Mouse (Mus musculus): ENCODE data around the gene Gm3625. TPM values are rescaled to one million over a fixed set of nuclear protein-coding genes. Genes with fewer than 3 reads are reported as not detected.
"Not testable (repeated sequence)": the region's sequence is repeated elsewhere in the genome, so short reads cannot be mapped to it uniquely, and the experiment has no call there.

The Gm3625 gene
- polyA plus RNA-seq, 1 experiment from 2014 or later = not detected

DNA sequence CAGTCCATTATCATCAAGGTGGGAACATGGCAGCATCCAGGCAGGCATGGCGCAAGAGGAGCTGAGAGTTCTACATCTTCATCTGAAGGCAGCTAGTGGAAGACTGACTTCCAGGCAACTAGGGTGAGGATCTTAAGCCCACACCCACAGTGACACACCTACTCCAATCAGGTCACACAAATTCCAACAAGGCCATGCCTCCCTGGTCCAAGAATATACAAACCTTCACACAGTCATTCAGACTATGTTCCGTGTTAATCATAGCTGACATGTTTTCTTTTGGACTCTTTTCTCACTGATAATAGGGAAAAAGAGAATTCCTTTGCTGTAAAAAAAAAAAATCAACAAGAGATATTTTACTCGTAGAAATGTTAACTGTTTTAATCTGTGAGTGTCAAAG lies 39.0 kb downstream of the Gm3625 start:
- H3K9ac ChIP-seq (replicated peaks); H3K9me3 ChIP-seq; ATAC-seq (ENCODE audit: low FRiP score, low read depth); H3K27ac ChIP-seq (replicated peaks); H3K4me1 ChIP-seq; H3K27me3 ChIP-seq; H3K36me3 ChIP-seq; H3K4me3 ChIP-seq; H3K4me2 ChIP-seq (replicated peaks): not testable (repeated sequence)
- 90% methylated on average over 3 of the region's 3 CpGs for whole genome bisulfite sequencing

DNA sequence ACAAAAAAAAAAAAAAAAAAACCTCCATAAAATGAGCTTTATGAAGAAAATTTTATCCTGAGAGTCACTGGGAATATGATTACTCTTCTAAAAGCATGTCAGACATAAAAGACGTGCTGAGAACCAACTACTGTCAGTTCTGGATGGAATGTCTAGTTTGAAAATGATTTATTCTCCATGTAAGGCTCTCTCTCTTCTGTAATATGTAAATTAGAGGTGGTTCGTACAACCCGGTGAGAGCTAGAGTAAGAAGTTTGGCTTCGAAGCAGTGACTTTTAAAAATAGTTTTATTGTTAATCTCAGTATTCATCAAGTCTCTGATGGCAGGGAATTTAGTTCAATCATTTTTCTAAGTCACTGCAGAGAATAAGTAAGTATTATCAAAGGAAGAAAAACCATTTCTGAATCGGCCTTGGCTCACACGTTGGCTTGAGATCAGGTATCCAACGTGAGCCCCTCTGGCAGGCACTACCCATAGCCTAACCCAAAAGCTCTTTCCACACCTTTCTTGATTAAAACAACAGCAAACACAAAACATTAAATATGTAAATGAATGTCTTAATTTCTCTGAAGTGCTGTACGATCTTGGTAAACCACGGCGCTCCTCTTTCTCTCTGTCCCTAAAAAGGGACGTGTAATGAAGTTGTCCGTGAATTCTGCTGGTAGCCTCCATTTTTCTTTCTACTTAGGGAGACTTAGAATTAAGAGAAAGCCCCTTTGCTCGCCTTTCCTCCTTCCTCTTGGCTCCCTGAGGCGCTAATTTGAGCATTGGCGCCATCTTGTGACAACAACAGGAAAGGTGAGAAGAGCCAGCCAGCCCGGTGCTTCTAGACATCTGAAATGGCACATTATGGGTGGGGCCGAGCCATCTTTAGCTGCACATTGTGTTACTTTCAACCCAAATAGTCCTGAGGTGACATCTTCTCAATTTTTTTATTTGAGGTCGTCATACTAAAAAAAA lies 44.4 kb downstream of the Gm3625 start:
- 26% methylated on average over 18 of the region's 18 CpGs for WGBS
- peaks cover 6% of the 10 kb centered on the region; the same call in 1 of the 2 replicates for H3K4me1 ChIP-seq
- peak; percentile 62; the same call in 1 of the 2 replicates for ATAC-seq (ENCODE audit: low FRiP score, low read depth)
- peak overlapping the region; percentile 10; the same call in 1 of the 2 replicates for H3K4me3 ChIP-seq
- H3K27me3 ChIP-seq = no peaks in the 10 kb centered on the region
- no peaks in the 10 kb centered on the region for H3K36me3 ChIP-seq
- peak overlapping the region; percentile 41 for H3K4me2 ChIP-seq (replicated peaks)
- no peak overlapping the region for H3K9ac ChIP-seq (replicated peaks)
- H3K9me3 ChIP-seq = no peaks in the 10 kb centered on the region
- H3K27ac ChIP-seq (replicated peaks) = no peak overlapping the region

DNA sequence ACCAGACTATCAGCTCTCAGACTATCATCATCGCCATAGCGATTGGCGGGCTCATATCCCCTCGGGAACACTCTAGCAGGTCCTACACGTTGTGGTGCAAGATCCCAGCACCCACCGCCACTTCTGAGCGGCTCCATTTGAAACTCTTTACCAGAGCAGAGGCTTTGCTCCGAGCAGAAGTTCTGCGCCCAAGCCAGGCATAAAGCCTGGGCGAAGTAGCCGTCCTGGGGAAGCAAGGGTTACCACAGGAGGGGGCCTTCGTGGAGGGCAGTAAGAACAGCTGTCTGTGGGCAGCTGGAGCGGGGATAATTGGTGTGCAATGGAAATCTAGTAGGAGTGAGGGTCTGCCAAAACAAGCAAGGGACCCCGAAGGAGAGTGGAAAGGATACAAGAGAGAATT lies 45.2 kb downstream of the Gm3625 start:
- H3K27ac ChIP-seq (replicated peaks) = no peak overlapping the region
- H3K9me3 ChIP-seq = no peaks in the 10 kb centered on the region
- H3K9ac ChIP-seq (replicated peaks) = no peak overlapping the region
- peak; percentile 47; the same call in 1 of the 2 replicates for ATAC-seq (ENCODE audit: low FRiP score, low read depth)
- H3K4me1 ChIP-seq = peaks cover 6% of the 10 kb centered on the region; the same call in 1 of the 2 replicates
- H3K27me3 ChIP-seq = no peaks in the 10 kb centered on the region
- WGBS = 67% methylated on average over 14 of the region's 14 CpGs
- H3K36me3 ChIP-seq = no peaks in the 10 kb centered on the region
- no peak overlapping the region for H3K4me3 ChIP-seq
- no peak overlapping the region for H3K4me2 ChIP-seq (replicated peaks)

DNA sequence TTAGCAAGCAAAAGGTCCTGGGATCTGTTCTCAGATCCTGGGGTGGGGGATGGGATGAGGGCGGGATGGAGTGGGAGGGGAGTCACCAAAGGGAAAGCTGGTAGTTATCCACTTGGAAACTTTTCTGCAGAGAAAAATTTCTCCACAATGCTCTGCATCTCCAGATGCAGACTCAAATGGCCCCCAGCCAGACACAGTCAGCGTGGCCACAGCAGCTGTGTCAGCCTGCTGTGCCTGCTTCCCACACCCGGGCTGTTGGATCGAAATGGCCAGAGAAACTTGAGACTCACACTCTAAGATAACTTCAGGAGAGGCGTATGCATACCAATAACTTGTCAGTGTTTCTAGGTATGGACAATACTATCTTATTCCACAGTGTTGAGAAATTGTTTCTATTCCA lies 46.2 kb downstream of the Gm3625 start:
- no peak overlapping the region for H3K4me2 ChIP-seq (replicated peaks)
- no peak overlapping the region for H3K27ac ChIP-seq (replicated peaks)
- H3K36me3 ChIP-seq = no peaks in the 10 kb centered on the region
- no peaks in the 10 kb centered on the region for H3K27me3 ChIP-seq
- peaks cover 6% of the 10 kb centered on the region; the same call in 1 of the 2 replicates for H3K4me1 ChIP-seq
- 78% methylated on average over 5 of the region's 5 CpGs for WGBS
- no peaks in the 10 kb centered on the region for H3K9me3 ChIP-seq
- H3K9ac ChIP-seq (replicated peaks) = no peak overlapping the region
- ATAC-seq (ENCODE audit: low FRiP score, low read depth) = no peak
- no peak overlapping the region for H3K4me3 ChIP-seq

DNA sequence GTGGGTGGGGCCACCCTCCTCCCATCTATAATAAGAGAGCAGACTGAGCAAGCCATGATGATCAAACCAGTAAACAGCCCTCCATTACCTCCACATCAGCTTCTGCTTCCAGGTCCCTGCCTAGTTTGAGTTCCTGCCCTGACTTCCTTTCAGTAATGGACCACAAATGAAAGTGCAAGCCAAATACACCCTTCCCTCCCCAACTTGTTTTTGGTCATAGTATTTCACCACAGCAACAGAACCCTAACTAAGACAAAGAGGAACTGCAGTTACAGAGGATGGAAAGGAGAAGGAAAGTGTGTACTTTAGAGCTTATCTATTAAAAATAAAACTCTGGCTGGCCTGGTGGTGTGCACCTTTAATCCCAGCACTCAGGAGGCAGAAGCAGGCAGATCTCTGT lies 47.3 kb downstream of the Gm3625 start:
- ATAC-seq (ENCODE audit: low FRiP score, low read depth) = no peak
- H3K9ac ChIP-seq (replicated peaks) = no peak overlapping the region
- H3K4me2 ChIP-seq (replicated peaks) = no peak overlapping the region
- H3K36me3 ChIP-seq = no peaks in the 10 kb centered on the region
- no peaks in the 10 kb centered on the region for H3K9me3 ChIP-seq
- H3K27ac ChIP-seq (replicated peaks) = no peak overlapping the region
- peaks cover 6% of the 10 kb centered on the region; the same call in 1 of the 2 replicates for H3K4me1 ChIP-seq
- no peaks in the 10 kb centered on the region for H3K27me3 ChIP-seq
- H3K4me3 ChIP-seq = no peak overlapping the region

DNA sequence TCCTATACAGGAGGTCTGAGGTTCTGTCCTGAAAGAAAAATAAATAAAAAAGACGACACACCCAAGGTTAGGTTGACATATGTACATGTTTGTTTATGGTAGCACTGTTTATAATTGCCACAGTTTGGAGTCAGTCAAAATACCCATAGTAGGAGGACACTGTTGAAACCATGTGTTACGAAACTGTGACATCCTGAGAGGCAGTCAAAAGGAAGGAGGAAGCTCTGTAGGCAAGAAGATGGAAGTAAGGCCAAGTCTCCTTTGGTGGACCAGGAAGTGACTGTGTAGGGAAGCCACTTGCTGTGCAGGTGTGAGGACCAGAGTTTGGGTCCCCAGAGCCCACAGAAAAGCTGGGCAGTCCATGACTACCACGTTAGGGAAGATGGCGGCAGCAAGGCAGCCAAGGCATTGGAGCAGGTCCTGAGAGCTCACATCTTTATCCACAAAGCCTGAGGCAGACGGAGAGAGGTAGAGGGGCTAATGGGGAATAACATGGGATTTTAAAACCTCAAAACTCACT lies 48.3 kb downstream of the Gm3625 start:
- Histone ChIP-seq H3K27me3 (no peaks in the 10 kb centered on the region), H3K4me2 (replicated peaks) (no peak overlapping the region), H3K4me1 (peaks cover 6% of the 10 kb centered on the region; the same call in 1 of the 2 replicates), H3K4me3 (no peak overlapping the region), H3K27ac (replicated peaks) (no peak overlapping the region), H3K36me3 (no peaks in the 10 kb centered on the region), H3K9me3 (no peaks in the 10 kb centered on the region), H3K9ac (replicated peaks) (no peak overlapping the region)
- 91% methylated on average over 5 of the region's 5 CpGs for WGBS
- no peak for ATAC-seq (ENCODE audit: low FRiP score, low read depth)

Other genes starting within 250 kb of the Gm3625 start
- gene Ncoa1, start 115.7 kb downstream of the Gm3625 start, polyA plus RNA-seq (2016; fragmentation: Nextera tagmentation; extraction: Ambion mirVana) = 6.8 and 7.1 TPM in 2 replicates
- 15.6 and 18.9 TPM in 2 replicates for gene Itsn2, start 289 bp downstream of the Gm3625 start, polyA plus RNA-seq (2016; fragmentation: Nextera tagmentation; extraction: Ambion mirVana)
- gene Fam228a, start 145.5 kb upstream of the Gm3625 start, polyA plus RNA-seq (2016; fragmentation: Nextera tagmentation; extraction: Ambion mirVana) = 0.63 and 0.65 TPM in 2 replicates
- 5.7 and 5.9 TPM in 2 replicates for gene Pfn4, start 176.1 kb upstream of the Gm3625 start, polyA plus RNA-seq (2016; fragmentation: Nextera tagmentation; extraction: Ambion mirVana)
- gene Fam228b, start 176.3 kb upstream of the Gm3625 start, polyA plus RNA-seq (2016; fragmentation: Nextera tagmentation; extraction: Ambion mirVana) = 4.2 TPM in 2 replicates
- 326 and 358 TPM in 2 replicates for gene Sf3b6, start 224.6 kb upstream of the Gm3625 start, polyA plus RNA-seq (2016; fragmentation: Nextera tagmentation; extraction: Ambion mirVana)
- gene Fkbp1b, start 248.7 kb upstream of the Gm3625 start, polyA plus RNA-seq (2016; fragmentation: Nextera tagmentation; extraction: Ambion mirVana) = 8.4 and 13.7 TPM in 2 replicates

Measured in midbrain, embryonic 12.5 days (tissue).